Mouse (Mus musculus) testis, adult 2 months (tissue): ENCODE measurements around the gene Id3. TPM values are rescaled to one million over a fixed set of nuclear protein-coding genes. Genes with fewer than 3 reads are reported as not detected.

Experiments used
- H3K27ac ChIP-seq: fragments of 200-500 bp; 2 replicates; pipeline ENCODE4 v1.5.1; 2012; ENCODE audit warnings: low read depth, low read length; ENCODE audit not compliant: control insufficient read depth, insufficient read depth
- H3K27me3 ChIP-seq: fragments of 200-500 bp; 2 replicates; pipeline ENCODE4 v1.6.1; 2012; ENCODE audit warnings: mild to moderate bottlenecking, low read length, moderate library complexity; ENCODE audit not compliant: control insufficient read depth, insufficient read depth
- H3K36me3 ChIP-seq: fragments of 200-500 bp; 2 replicates; pipeline ENCODE4 v1.6.1; 2012; ENCODE audit warnings: mild to moderate bottlenecking, low read length; ENCODE audit not compliant: control insufficient read depth, insufficient read depth
- H3K4me1 ChIP-seq: fragments of 200-500 bp; 2 replicates; pipeline ENCODE4 v1.6.1; 2012; ENCODE audit warnings: low read length; ENCODE audit not compliant: control insufficient read depth, insufficient read depth
- H3K4me3 ChIP-seq: fragments of 200-500 bp; 2 replicates; pipeline ENCODE4 v1.5.1; 2012; ENCODE audit warnings: low read depth, mild to moderate bottlenecking, low read length, moderate library complexity, mixed read lengths; ENCODE audit not compliant: control insufficient read depth
- CTCF ChIP-seq: fragments of 200-500 bp; IDR thresholded peaks from 2 replicates; pipeline ENCODE4 v1.5.1; 2012; ENCODE audit warnings: low read depth, mild to moderate bottlenecking, inconsistent platforms, low read length, moderate library complexity; ENCODE audit not compliant: control insufficient read depth, insufficient read depth, insufficient replicate concordance
- POLR2A ChIP-seq: fragments of 200-500 bp; IDR thresholded peaks from 2 replicates; pipeline ENCODE4 v1.6.1; 2012; ENCODE audit warnings: low read depth, mild to moderate bottlenecking, inconsistent platforms, low read length, moderate library complexity; ENCODE audit not compliant: control insufficient read depth
- polyA plus RNA-seq: library from polyadenylated mRNA; depleted of rRNA; stranded (reverse); fragments of >200 nt; gene quantifications from 2 replicates; pipeline ENCODE4 v1.2.3, GENCODE M21; 2012; rRNA removed

Id3 gene
- polyA plus RNA-seq, 1 experiment: 8.0 TPM

- H3K36me3 ChIP-seq: no peaks in the 10 kb centered on the region
- TF ChIP-seq POLR2A (no peak), CTCF (no peak)
- H3K4me3 ChIP-seq: no peak overlapping the region
- H3K27ac ChIP-seq: no peak overlapping the region
- H3K27me3 ChIP-seq: no peaks in the 10 kb centered on the region; the same call in 1 of the 2 replicates
- H3K4me1 ChIP-seq: peaks cover 8% of the 10 kb centered on the region
These were observed 42.1 kb downstream of the Id3 start for GRCm38 (mm10) chr4:136185375-136185774.

- Histone ChIP-seq H3K4me3 (no peak overlapping the region), H3K36me3 (no peaks in the 10 kb centered on the region), H3K27ac (no peak overlapping the region), H3K27me3 (no peaks in the 10 kb centered on the region), H3K4me1 (no peaks in the 10 kb centered on the region)
- TF ChIP-seq POLR2A (no peak), CTCF (no peak)
These were observed 43.0 kb downstream of the Id3 start for GRCm38 (mm10) chr4:136186315-136186714.

GRCm38 (mm10) chr4:136186739-136187472 is 43.6 kb downstream of the Id3 start:
- Histone ChIP-seq H3K4me1 (no peaks in the 10 kb centered on the region), H3K27me3 (no peaks in the 10 kb centered on the region), H3K4me3 (peak overlapping the region; percentile 8; the same call in 1 of the 2 replicates), H3K36me3 (no peaks in the 10 kb centered on the region), H3K27ac (no peak overlapping the region)
- no peak for TF ChIP-seq CTCF
- no peak for TF ChIP-seq POLR2A

GRCm38 (mm10) chr4:136188973-136189737 is 45.9 kb downstream of the Id3 start:
- Histone ChIP-seq H3K36me3 (no peaks in the 10 kb centered on the region), H3K4me3 (no peak overlapping the region), H3K27me3 (no peaks in the 10 kb centered on the region), H3K4me1 (no peaks in the 10 kb centered on the region), H3K27ac (no peak overlapping the region)
- TF ChIP-seq CTCF (no peak), POLR2A (no peak)

- H3K4me1 ChIP-seq: no peaks in the 10 kb centered on the region
- H3K27me3 ChIP-seq: no peaks in the 10 kb centered on the region
- no peaks in the 10 kb centered on the region for H3K36me3 ChIP-seq
- no peak overlapping the region for H3K27ac ChIP-seq
- TF ChIP-seq CTCF (no peak), POLR2A (no peak)
- no peak overlapping the region for H3K4me3 ChIP-seq
These were observed 46.6 kb downstream of the Id3 start for GRCm38 (mm10) chr4:136189912-136190311.

- Histone ChIP-seq H3K27ac (no peak overlapping the region), H3K27me3 (no peaks in the 10 kb centered on the region), H3K36me3 (no peaks in the 10 kb centered on the region), H3K4me3 (no peak overlapping the region), H3K4me1 (no peaks in the 10 kb centered on the region)
- TF ChIP-seq POLR2A (no peak), CTCF (no peak)
These were observed 50.3 kb downstream of the Id3 start for GRCm38 (mm10) chr4:136193571-136193970.

GRCm38 (mm10) chr4:136195029-136195428 is 51.7 kb downstream of the Id3 start:
- no peak overlapping the region for H3K27ac ChIP-seq
- no peak for TF ChIP-seq POLR2A
- TF ChIP-seq CTCF: no peak
- no peak overlapping the region for H3K4me3 ChIP-seq
- H3K27me3 ChIP-seq: no peaks in the 10 kb centered on the region
- no peaks in the 10 kb centered on the region for H3K36me3 ChIP-seq
- H3K4me1 ChIP-seq: no peaks in the 10 kb centered on the region

Other genes with a start within 250 kb of the Id3 start
- gene Cnr2, start 248.1 kb upstream of the Id3 start, polyA plus RNA-seq: 0.38 and 0.51 TPM in 2 replicates
- 76.9 and 84.0 TPM in 2 replicates for gene Fuca1, start 222.8 kb upstream of the Id3 start, polyA plus RNA-seq
- gene Hmgcl, start 197.0 kb upstream of the Id3 start, polyA plus RNA-seq: 10.2 and 11.6 TPM in 2 replicates
- gene Gale, start 179.8 kb upstream of the Id3 start, polyA plus RNA-seq: 8.9 and 10.8 TPM in 2 replicates
- gene Lypla2, start 170.9 kb upstream of the Id3 start, polyA plus RNA-seq: 24.6 and 26.7 TPM in 2 replicates
- 56.1 and 60.7 TPM in 2 replicates for gene Pithd1, start 156.2 kb upstream of the Id3 start, polyA plus RNA-seq
- 12.0 and 14.1 TPM in 2 replicates for gene Eloa, start 121.7 kb upstream of the Id3 start, polyA plus RNA-seq
- gene Rpl11, start 90.1 kb upstream of the Id3 start, polyA plus RNA-seq: 212 and 241 TPM in 2 replicates
- gene E2f2, start 28.9 kb downstream of the Id3 start, polyA plus RNA-seq: 0.58 and 1.0 TPM in 2 replicates
- gene Asap3, start 62.9 kb downstream of the Id3 start, polyA plus RNA-seq: 4.1 and 6.7 TPM in 2 replicates
- 0.49 and 0.54 TPM in 2 replicates for gene Tcea3, start 104.2 kb downstream of the Id3 start, polyA plus RNA-seq
- gene Zfp46, start 141.2 kb downstream of the Id3 start, polyA plus RNA-seq: 4.8 and 5.4 TPM in 2 replicates
- 25.5 and 30.3 TPM in 2 replicates for gene Hnrnpr, start 167.4 kb downstream of the Id3 start, polyA plus RNA-seq